Mouse (Mus musculus) thymus, adult 2 months (tissue): ENCODE data around the gene Hist1h2be. TPM values are rescaled to one million over a fixed set of nuclear protein-coding genes. Genes with fewer than 3 reads are reported as not detected.
"Not testable (repeated sequence)": the region's sequence is repeated elsewhere in the genome, so short reads cannot be mapped to it uniquely, and the experiment has no call there.

Experiments used
- DNase-seq: peaks from one replicate; pipeline ENCODE4 v3.0.0; 2021
- H3K27ac ChIP-seq: fragments of 200-500 bp; 2 replicates; pipeline ENCODE4 v1.5.1; 2012; ENCODE audit warnings: low read length, control low read depth; ENCODE audit not compliant: control insufficient read depth, insufficient read depth
- H3K27me3 ChIP-seq: fragments of 200-500 bp; 2 replicates; pipeline ENCODE4 v1.6.1; 2012; ENCODE audit warnings: mild to moderate bottlenecking, low read length, moderate library complexity, mixed read lengths; ENCODE audit not compliant: control insufficient read depth, insufficient read depth
- H3K36me3 ChIP-seq: fragments of 200-500 bp; 2 replicates; pipeline ENCODE4 v1.6.1; 2012; ENCODE audit warnings: mild to moderate bottlenecking, low read length, moderate library complexity; ENCODE audit not compliant: control insufficient read depth, insufficient read depth
- H3K4me1 ChIP-seq: fragments of 200-500 bp; replicated peaks from 2 replicates; pipeline ENCODE4 v1.6.1; 2012; ENCODE audit warnings: low read length; ENCODE audit not compliant: control insufficient read depth, insufficient read depth
- H3K4me3 ChIP-seq: fragments of 200-500 bp; 2 replicates; pipeline ENCODE4 v1.5.1; 2012; ENCODE audit warnings: mild to moderate bottlenecking, low read length, control low read depth, moderate library complexity; ENCODE audit not compliant: control insufficient read depth, insufficient read depth
- CTCF ChIP-seq: fragments of 200-500 bp; IDR thresholded peaks from 2 replicates; pipeline ENCODE4 v1.5.1; 2012; ENCODE audit warnings: mild to moderate bottlenecking, control low read depth, low read length, moderate library complexity, borderline replicate concordance; ENCODE audit not compliant: control insufficient read depth, poor library complexity, insufficient read depth; ENCODE audit errors: extremely low read depth
- POLR2A ChIP-seq: fragments of 200-500 bp; IDR thresholded peaks from 2 replicates; pipeline ENCODE4 v1.6.1; 2012; ENCODE audit warnings: mild to moderate bottlenecking, low read length, control low read depth, moderate library complexity; ENCODE audit not compliant: control insufficient read depth, poor library complexity, insufficient read depth; ENCODE audit errors: extremely low read depth
- WGBS: fragments of 180-500 bp; shearing (Covaris S2); methylation state at CpG from one replicate; pipeline ENCODE4 v1.1.7; 2018; 5-methylcytosine and 5-hydroxymethylcytosine counted together
- polyA plus RNA-seq: library from polyadenylated mRNA; depleted of rRNA; stranded (reverse); fragments of >200 nt; gene quantifications from 2 replicates; pipeline ENCODE4 v1.2.3, GENCODE M21; 2012

Hist1h2be gene
- polyA plus RNA-seq, 1 experiment: 14.4 TPM

DNA sequence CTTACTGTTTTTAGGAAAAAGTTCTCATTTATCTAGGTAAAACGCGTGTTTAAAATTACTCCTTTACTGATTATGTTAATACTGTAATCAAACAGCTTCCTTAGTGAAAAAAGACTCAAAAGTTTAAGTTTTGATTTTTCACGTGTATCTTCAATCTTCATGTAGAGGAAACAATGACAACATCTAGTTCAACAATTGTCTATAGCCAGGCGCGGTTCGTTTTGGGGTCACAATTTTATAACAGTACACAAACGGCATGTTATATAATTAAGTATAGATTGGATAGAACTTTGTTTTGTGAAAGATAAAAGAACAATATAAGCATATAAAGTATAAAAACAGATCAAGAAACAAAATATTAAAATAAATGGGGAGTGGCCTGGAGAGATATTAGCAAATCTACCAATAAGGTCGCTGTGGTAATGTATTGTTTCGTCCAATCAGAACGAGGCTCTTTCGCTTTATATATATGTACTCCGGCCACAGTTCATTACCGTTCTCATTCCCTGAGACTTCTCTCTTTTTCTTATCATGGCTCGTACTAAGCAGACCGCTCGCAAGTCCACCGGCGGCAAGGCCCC, 45.6 kb downstream of the Hist1h2be start, which contains the start of gene Hist1h3d:
Gene Hist1h3d, plus strand, starts transcription at position 493 of the 581 bp plus-strand sequence.
- under 1% methylated on average over 18 of the region's 18 CpGs for WGBS

DNA sequence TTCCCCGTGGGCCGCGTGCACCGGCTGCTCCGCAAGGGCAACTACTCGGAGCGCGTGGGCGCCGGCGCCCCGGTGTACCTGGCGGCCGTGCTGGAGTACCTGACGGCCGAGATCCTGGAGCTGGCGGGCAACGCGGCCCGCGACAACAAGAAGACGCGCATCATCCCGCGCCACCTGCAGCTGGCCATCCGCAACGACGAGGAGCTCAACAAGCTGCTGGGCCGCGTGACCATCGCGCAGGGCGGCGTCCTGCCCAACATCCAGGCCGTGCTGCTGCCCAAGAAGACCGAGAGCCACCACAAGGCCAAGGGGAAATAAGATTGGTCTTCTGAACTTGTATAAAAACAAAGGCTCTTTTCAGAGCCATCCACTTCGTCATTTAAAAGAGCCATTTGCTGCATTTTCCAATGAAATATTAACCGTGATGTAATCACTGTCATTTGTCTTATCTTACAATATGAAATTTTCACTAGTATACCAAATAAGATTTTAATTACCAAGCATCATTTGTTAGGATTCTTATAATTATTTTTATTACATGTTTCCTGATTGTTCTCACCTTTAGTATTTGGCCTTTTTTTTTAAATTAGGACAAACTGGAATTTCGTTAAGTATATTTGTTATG, 46.3 kb downstream of the Hist1h2be start:
- DNase-seq, H3K27me3 ChIP-seq, H3K4me1 ChIP-seq, H3K36me3 ChIP-seq: not testable (repeated sequence)
- H3K27ac ChIP-seq: peak overlapping the region; percentile 94
- WGBS: under 1% methylated on average over 13 of the region's 39 CpGs
- H3K4me3 ChIP-seq: peak overlapping the region; percentile 47

More for the DNA sequence above, 45.6 kb downstream of the Hist1h2be start, which contains the start of gene Hist1h3d:
- Histone ChIP-seq H3K36me3 (no peaks in the 10 kb centered on the region), H3K4me3 (peak within 1 kb of the TSS; percentile 47), H3K27me3 (no peaks in the 10 kb centered on the region), H3K4me1 (peaks cover 3% of the 10 kb centered on the region), H3K27ac (peak within 1 kb of the TSS; percentile 94)
- no peak for DNase-seq
- TF ChIP-seq POLR2A (no peak), CTCF (no peak)

DNA sequence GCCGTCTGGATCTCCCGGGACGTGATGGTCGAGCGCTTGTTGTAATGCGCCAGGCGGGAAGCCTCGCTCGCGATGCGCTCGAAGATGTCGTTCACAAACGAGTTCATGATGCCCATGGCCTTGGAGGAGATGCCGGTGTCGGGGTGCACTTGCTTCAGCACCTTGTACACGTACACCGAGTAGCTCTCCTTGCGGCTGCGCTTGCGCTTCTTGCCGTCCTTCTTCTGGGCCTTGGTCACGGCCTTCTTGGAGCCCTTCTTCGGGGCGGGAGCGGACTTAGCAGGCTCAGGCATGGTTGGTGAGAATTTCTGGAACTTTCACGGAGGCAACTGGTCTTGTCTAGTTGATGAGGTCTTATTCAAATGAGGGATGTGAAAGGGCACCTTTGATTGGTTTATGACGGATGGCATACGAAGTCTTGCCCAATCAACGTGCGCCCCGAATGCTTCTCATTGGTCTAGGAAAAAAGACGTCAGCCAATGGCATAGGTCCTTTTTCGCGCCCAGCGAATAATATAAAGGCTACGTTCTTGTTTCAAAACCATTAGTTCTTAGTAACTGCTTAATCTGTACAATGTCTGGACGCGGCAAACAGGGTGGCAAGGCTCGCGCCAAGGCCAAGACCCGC, 46.9 kb downstream of the Hist1h2be start, which contains the start of the genes Hist1h2bf and Hist1h2ad:
Gene Hist1h2bf, minus strand, starts transcription at position 299 of the 627 bp plus-strand sequence.
Gene Hist1h2ad, plus strand, starts transcription at position 484 of the 627 bp plus-strand sequence.
- WGBS: 0% methylated on average over 40 of the region's 42 CpGs
- Histone ChIP-seq H3K4me3 (peak within 1 kb of the TSS; percentile 55), H3K27ac (peak within 1 kb of the TSS; percentile 94)
- H3K4me1 ChIP-seq, H3K27me3 ChIP-seq, H3K36me3 ChIP-seq: not testable (repeated sequence)
- peak; percentile 24; the same call in 1 of the 2 replicates for TF ChIP-seq POLR2A
- DNase-seq: peak; percentile 89

DNA sequence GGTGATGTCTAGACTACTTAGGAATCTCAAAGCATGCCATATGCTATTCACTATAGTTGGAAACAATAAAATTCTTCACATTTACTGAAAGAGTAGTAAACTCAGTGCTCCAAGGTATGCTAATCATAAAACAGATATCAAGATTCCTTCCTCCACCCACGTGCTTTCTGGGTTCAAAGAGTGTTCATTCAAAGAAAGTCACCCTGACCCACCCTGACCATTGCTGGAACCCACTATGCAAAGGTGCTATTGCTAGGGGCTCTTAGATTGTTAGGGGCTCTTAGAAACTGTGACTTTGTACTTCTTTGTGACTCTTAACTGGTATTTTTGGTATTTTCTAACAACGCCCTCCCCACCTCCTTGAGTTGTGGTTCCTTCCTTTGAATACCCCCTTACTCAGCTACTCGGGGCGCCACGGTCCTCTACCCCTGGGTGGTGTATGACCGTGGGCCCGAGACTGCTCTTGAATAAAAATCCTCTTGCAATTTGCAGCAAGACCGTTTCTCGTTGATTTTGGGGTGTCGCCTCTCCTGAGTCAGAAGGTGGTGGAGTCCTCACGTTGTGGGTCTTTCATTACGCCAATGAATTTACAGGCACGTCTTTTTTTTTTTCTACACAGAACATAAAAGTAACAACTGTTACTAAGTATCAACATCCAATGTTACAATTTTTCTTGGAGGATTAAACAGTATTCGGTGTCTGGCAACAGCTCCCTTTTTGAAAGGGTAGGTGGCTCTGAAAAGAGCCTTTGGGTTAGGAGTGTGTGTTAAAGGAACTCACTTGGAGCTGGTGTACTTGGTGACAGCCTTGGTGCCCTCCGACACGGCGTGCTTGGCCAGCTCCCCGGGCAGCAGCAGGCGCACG, 47.7 kb downstream of the Hist1h2be start:
- H3K4me3 ChIP-seq: peak overlapping the region; percentile 55
- H3K27me3 ChIP-seq, H3K4me1 ChIP-seq, H3K36me3 ChIP-seq, DNase-seq: not testable (repeated sequence)
- peak overlapping the region; percentile 93 for H3K27ac ChIP-seq
- WGBS: 5% methylated on average over 20 of the region's 20 CpGs

DNA sequence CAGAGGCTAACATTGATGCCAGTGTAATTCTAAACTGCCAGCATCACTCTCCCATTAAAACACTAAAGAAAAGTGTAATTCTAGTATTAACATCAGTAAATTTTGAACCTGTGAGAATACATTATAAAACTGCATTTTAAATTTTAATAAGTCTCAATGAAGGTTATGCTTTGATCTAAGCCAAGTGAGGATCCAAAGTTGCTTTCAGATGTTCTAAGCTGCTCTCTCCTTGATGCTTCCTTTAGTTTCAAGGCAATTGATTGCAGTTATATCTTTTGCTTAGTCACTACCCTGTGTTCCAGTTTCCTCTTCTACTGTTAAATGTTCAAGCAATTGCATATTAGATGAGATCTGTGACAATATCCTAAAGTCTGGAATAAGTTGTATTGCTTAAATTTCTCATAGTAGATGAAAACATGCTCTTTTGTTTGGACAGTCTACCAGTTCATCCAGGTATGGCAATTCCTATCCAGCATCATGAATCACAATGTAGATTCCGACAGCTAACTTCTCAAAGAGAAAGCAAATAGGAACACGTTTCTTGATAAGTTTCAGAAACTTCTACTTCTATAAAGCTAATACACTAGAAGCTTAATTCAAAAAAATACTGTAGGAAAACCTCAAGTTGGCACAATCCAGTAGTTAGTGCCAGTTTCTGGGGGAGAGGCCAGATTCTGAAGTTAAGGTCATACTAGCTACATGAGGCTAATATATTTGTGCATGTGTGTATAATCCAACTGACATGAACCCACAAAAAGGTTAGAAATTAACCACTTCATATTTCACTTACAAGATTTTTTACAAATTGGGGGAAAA, 48.5 kb downstream of the Hist1h2be start:
- TF ChIP-seq CTCF: no peak
- no peak for TF ChIP-seq POLR2A
- no peak overlapping the region for H3K27ac ChIP-seq
- no peak overlapping the region for H3K4me3 ChIP-seq
- 31% methylated on average over 2 of the region's 2 CpGs for WGBS
- H3K36me3 ChIP-seq: no peaks in the 10 kb centered on the region
- no peak for DNase-seq
- peaks cover 3% of the 10 kb centered on the region for H3K4me1 ChIP-seq
- H3K27me3 ChIP-seq: no peaks in the 10 kb centered on the region

DNA sequence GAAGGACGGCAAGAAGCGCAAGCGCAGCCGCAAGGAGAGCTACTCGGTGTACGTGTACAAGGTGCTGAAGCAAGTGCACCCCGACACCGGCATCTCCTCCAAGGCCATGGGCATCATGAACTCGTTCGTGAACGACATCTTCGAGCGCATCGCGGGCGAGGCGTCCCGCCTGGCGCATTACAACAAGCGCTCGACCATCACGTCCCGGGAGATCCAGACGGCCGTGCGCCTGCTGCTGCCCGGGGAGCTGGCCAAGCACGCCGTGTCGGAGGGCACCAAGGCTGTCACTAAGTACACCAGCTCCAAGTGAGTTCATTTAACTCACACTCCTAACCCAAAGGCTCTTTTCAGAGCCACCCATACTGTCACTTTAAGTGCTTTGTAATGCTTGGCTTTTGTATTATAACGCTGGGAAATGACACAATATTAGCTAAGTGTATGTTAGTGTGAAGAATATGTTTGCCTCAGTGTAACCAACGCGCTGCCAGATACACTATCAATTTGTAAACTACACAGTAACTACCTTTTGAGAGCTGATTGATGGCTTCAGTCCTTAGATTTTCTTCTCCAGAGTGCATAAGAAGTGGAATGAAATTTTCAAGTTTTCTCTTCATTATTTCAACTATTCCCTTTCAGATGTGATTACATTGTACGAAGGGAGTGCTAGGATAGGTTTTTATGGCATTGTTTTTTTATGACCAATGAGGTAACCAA, 49.3 kb downstream of the Hist1h2be start:
- not testable (repeated sequence) for H3K4me1 ChIP-seq, H3K36me3 ChIP-seq, H3K27me3 ChIP-seq, DNase-seq
- Histone ChIP-seq H3K27ac (peak overlapping the region; percentile 82), H3K4me3 (peak overlapping the region; percentile 45)
- under 1% methylated on average over 19 of the region's 34 CpGs for WGBS
